Mouse (Mus musculus): ENCODE measurements around the gene Agt. TPM values are rescaled to one million over a fixed set of nuclear protein-coding genes. Genes with fewer than 3 reads are reported as not detected.

The Agt gene
- polyA plus RNA-seq, 1 experiment from 2014 or later = not detected

DNA sequence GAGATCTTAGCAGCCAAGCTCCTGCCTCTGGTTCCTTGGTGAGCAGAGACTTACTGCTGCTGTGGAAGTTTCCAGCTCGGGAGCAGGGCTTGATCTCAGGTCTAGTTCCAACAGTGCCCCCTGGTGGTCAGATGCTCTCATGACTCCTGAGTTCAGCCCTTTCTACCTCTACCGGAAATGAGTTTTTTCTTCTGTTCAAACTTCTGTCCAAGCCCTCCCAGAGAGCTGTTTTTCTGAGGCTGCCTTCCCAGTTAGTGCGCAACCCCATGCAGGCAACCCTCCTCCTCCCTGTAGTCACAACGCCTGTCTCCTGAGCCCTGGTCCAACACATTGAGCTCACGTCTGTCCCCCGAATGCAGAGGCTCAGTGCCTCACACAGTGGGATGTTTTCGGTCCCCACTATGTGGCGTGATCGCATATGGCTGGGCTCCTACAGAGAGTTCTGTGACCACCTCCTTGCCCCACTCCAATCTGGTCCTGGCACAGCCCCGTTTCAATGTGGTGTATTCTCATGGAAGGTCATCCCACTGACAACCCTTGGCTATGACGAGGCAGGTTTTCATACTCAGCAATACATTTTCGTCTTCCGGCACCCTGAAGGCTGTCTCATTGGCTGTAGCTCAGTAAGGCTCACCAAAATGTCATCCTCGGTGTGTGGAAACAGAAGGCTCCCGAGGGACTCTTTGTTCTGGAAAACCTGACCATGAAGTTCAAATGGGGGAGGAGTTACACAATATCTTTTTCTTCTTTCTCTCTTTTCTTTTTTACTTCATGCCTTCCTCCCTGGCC lies 4.2 kb upstream of the Agt start:
- ATAC-seq = peak; percentile 60; the same call in 1 of the 2 replicates

DNA sequence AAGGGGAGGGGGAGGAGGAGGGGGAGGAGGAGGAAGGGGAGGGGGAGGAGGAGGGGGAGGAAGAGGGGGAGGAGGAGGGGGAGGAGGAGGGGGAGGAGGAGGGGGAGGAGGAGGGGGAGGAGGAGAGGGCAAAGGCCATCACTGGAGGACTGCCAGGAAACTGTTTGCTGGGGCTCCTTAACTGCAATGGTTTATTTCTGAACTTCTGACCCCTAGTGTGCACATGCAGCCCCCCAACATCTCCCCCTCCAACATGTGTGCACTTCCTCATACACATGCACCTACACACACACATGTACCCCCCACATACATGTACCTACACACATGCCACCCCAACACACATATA lies 2.9 kb upstream of the Agt start:
- Histone ChIP-seq H3K36me3 (no peaks in the 10 kb centered on the region), H3K27ac (no peak overlapping the region), H3K9me3 (no peaks in the 10 kb centered on the region), H3K4me1 (replicated peaks) (no peaks in the 10 kb centered on the region), H3K4me3 (replicated peaks) (no peak overlapping the region), H3K27me3 (no peaks in the 10 kb centered on the region), H3K9ac (replicated peaks) (no peak overlapping the region), H3K4me2 (replicated peaks) (no peak overlapping the region)
- no peak for ATAC-seq

More for the DNA sequence above, 4.2 kb upstream of the Agt start:
- Histone ChIP-seq H3K4me3 (replicated peaks) (no peak overlapping the region), H3K9ac (replicated peaks) (no peak overlapping the region), H3K4me2 (replicated peaks) (no peak overlapping the region), H3K36me3 (no peaks in the 10 kb centered on the region), H3K27ac (no peak overlapping the region), H3K4me1 (replicated peaks) (no peaks in the 10 kb centered on the region), H3K9me3 (no peaks in the 10 kb centered on the region), H3K27me3 (no peaks in the 10 kb centered on the region)
- WGBS = 61% methylated on average over 15 of the region's 15 CpGs

DNA sequence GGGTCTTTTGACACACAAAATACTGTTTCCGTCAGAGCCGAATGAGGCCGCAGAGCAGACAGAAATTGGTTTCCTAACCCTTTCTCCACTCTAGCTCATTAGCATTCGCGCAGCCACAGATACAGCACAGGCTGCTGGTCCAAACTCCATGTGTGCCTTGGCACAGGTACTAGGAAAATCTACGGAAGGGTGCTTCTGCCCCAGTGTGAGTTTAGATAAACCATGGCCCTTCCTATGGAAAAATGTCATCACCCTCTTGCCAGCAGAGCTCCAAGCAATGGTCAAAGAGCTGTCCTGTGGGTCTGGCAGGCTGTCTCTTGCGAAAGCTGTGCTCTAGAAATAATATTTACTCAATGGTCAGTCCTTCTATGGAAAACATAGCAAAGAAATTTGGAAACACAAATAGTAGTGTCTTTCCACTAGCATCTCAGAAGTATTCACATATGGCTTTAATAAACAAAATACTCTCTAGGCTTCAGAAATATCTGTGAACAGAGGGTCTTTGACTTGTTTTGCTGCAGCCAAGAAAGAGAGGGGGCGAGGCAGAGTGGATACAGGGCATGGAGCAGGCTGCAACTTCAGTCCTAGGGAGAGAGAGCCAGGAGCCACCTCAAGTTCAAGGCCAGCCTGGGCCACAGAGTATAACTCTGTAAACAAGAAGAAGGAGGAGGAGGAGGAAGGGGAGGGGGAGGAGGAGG lies 2.4 kb upstream of the Agt start:
- no peaks in the 10 kb centered on the region for H3K4me1 ChIP-seq (replicated peaks)
- H3K36me3 ChIP-seq = no peaks in the 10 kb centered on the region
- H3K27ac ChIP-seq = no peak overlapping the region
- H3K9ac ChIP-seq (replicated peaks) = no peak overlapping the region
- H3K9me3 ChIP-seq = no peaks in the 10 kb centered on the region
- no peak overlapping the region for H3K4me3 ChIP-seq (replicated peaks)
- 73% methylated on average over 8 of the region's 8 CpGs for WGBS
- no peaks in the 10 kb centered on the region for H3K27me3 ChIP-seq
- H3K4me2 ChIP-seq (replicated peaks) = no peak overlapping the region
- no peak for ATAC-seq

DNA sequence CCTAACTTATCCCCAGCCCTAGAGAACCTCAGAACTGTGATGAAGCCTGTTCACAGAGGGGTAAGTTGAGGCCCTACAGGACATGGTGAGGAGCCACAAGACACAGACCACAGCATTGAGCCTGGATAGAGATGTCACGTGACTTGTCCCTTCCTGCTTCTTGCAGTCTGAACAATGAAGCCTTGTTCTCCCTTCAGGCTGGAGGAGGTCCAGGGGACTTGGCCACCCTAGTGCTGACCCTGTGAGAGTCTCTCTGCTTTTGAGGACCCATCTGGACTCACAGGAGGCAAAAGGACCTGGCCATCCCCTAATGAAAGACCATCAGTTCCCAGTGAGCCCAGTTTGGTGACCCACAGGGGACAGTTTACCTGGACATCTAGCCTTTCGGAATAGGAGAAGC lies 406 bp downstream of the Agt start:
- WGBS = 78% methylated on average over 2 of the region's 2 CpGs
- Histone ChIP-seq H3K4me3 (replicated peaks) (no peak overlapping the region), H3K27ac (no peak overlapping the region), H3K9me3 (no peaks in the 10 kb centered on the region), H3K4me2 (replicated peaks) (no peak overlapping the region), H3K27me3 (no peaks in the 10 kb centered on the region), H3K4me1 (replicated peaks) (no peaks in the 10 kb centered on the region), H3K9ac (replicated peaks) (no peak overlapping the region), H3K36me3 (no peaks in the 10 kb centered on the region)
- ATAC-seq = no peak

DNA sequence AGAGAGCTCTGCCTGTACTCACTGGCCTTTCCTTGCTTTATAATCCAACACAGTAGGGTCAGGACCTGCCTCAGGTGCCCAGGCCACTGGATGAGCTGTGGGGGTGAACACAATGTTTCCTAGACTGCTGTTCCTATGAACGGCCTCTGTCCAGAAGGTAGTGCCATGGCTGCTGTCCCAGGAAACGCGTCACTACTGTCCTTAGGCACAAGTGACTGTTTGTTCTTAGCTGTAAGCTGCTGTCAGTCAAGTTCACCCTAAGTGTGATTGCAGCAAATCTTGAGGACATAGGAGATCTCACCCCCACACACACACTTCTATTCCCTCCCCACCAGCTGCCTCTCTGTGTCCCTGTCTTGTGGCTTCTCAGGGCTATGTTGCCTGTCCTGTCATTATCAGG lies 1.9 kb downstream of the Agt start:
- ATAC-seq = no peak
- H3K27me3 ChIP-seq = no peaks in the 10 kb centered on the region
- H3K4me2 ChIP-seq (replicated peaks) = no peak overlapping the region
- 94% methylated on average over 3 of the region's 3 CpGs for WGBS
- no peak overlapping the region for H3K9ac ChIP-seq (replicated peaks)
- H3K27ac ChIP-seq = no peak overlapping the region
- H3K4me3 ChIP-seq (replicated peaks) = no peak overlapping the region
- H3K36me3 ChIP-seq = no peaks in the 10 kb centered on the region
- H3K4me1 ChIP-seq (replicated peaks) = no peaks in the 10 kb centered on the region
- H3K9me3 ChIP-seq = no peaks in the 10 kb centered on the region

DNA sequence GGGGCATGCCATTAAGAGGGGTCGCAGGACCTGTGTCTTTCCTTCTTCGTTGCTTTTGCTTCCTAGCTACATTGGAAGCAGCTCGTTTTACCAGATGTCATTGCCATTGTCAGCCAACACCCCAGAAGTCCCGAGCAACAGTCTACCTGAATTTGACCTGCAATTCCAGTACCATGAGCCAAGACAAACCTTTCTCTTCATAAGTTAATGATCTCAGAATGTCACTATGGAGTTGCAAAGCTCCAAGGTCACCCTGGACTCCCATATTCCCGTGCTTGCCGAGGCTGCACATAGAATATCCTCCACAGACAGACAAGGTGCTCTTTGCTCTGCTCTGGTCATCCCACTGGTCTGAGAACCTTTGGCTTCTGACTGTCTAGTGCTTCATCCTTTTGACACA lies 2.4 kb downstream of the Agt start:
- Histone ChIP-seq H3K27me3 (no peaks in the 10 kb centered on the region), H3K9me3 (no peaks in the 10 kb centered on the region), H3K4me2 (replicated peaks) (no peak overlapping the region), H3K36me3 (no peaks in the 10 kb centered on the region), H3K4me3 (replicated peaks) (no peak overlapping the region), H3K9ac (replicated peaks) (no peak overlapping the region), H3K27ac (no peak overlapping the region), H3K4me1 (replicated peaks) (no peaks in the 10 kb centered on the region)
- WGBS = 83% methylated on average over 6 of the region's 6 CpGs
- no peak for ATAC-seq

DNA sequence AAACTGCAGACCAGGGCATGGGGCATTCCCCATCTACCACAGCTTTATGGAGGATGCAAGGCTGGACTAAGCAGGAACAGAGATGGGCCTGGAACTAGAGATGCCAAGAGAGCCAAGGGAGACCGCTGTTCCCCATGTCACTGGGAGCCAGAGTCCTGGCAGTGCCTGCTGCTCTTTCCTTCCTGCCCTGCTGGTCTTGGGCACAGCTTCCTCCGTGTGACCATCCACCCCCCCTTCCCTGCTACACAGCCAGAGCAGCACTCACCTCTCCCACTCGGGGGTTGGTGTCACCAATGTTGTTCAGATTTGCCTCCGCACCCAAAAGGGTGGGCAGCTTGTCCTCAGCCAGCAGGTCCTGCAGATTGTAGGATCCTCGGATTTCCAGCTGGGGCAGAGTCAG lies 12.0 kb downstream of the Agt start:
- Histone ChIP-seq H3K36me3 (peaks cover 6% of the 10 kb centered on the region), H3K27ac (no peak overlapping the region), H3K9ac (replicated peaks) (0 out of 2 replicates have a peak overlapping the region, but pooled peaks have one; percentile 2), H3K4me3 (replicated peaks) (no peak overlapping the region), H3K4me1 (replicated peaks) (peaks cover 14% of the 10 kb centered on the region), H3K4me2 (replicated peaks) (no peak overlapping the region), H3K27me3 (no peaks in the 10 kb centered on the region), H3K9me3 (no peaks in the 10 kb centered on the region)
- no peak for ATAC-seq
- 67% methylated on average over 5 of the region's 5 CpGs for WGBS

DNA sequence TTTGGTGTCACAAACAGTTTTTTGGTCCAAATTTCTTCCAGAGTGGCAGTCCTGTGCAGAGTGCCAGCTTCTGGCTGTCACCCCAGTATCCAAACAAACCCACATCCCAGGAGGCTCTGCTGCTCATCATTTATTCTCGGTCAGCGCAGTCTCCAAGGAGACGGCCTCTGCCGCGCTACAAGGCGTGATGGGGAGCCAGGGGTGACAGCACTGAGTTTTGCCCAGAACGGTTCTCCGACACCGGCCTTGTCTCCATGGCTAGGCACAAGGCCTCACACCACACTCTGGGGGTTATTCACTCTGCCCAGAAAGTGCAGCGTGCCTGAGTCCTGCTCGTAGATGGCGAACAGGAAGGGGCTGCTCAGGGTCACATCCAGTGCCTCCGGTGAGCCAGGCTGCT lies 12.8 kb downstream of the Agt start:
- no peak overlapping the region for H3K4me2 ChIP-seq (replicated peaks)
- no peaks in the 10 kb centered on the region for H3K27me3 ChIP-seq
- H3K36me3 ChIP-seq = peaks cover 14% of the 10 kb centered on the region
- no peak overlapping the region for H3K4me3 ChIP-seq (replicated peaks)
- ATAC-seq = peak; percentile 66
- 0 out of 2 replicates have a peak overlapping the region, but pooled peaks have one; percentile 28 for H3K9ac ChIP-seq (replicated peaks)
- no peaks in the 10 kb centered on the region for H3K9me3 ChIP-seq
- peaks cover 14% of the 10 kb centered on the region for H3K4me1 ChIP-seq (replicated peaks)
- no peak overlapping the region; the same call in 1 of the 2 replicates for H3K27ac ChIP-seq
- 58% methylated on average over 13 of the region's 13 CpGs for WGBS

DNA sequence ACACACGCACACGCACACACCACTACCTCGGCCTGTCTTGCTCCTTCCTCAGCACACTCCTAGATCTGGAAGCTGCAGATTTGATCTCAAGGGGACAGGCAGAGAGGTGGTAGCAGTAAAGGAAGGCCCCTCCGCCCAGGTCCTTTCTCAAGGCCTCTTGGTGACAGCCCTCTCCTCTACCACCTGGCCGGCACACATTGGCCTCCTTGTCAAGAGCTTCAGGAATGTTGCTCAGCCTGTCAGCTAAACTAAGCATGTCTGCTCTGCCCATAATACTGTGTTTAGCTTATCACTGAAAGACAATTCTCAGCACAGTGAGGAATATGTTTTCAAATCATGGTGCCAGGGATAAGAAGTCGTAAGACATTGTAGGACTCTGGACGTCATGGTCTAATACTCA lies 13.3 kb downstream of the Agt start:
- Histone ChIP-seq H3K4me1 (replicated peaks) (peaks cover 14% of the 10 kb centered on the region), H3K9ac (replicated peaks) (no peak overlapping the region), H3K9me3 (no peaks in the 10 kb centered on the region), H3K4me3 (replicated peaks) (no peak overlapping the region), H3K4me2 (replicated peaks) (no peak overlapping the region), H3K27ac (peak overlapping the region; percentile 22; the same call in 1 of the 2 replicates), H3K27me3 (no peaks in the 10 kb centered on the region), H3K36me3 (peaks cover 19% of the 10 kb centered on the region)
- no peak for ATAC-seq
- 79% methylated on average over 7 of the region's 7 CpGs for WGBS

DNA sequence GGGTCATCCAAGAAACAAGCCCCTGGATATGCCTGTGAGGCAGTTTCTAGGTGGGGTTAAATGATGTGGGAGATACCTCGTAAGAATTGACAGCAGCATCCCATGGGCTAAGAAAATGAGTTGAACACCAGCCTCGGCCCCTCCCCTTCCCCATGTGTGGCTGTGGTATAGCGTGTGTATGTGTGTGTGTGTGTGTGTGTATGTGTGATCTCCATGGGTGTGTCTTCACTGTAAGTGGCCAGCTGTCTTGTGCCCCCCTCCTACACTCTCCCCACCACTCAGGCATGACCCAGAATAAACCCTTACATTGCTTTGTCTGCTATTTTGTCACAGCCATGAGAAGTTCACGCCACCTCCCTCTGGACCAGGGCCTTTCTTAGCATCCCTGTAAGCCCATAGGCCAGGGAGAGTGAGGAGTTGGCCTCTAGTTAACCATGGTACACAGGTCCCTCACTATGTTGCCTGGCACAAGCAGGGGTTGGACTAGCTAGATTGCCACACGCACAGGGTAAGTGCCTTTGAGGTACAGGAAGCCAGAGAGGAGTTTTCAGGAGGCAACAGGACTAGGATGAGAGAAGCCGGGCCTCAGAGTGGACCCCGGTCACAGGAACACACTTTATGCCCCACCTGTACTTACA lies 14.3 kb downstream of the Agt start:
- ATAC-seq = no peak
- no peak overlapping the region for H3K27ac ChIP-seq
- no peak overlapping the region for H3K9ac ChIP-seq (replicated peaks)

DNA sequence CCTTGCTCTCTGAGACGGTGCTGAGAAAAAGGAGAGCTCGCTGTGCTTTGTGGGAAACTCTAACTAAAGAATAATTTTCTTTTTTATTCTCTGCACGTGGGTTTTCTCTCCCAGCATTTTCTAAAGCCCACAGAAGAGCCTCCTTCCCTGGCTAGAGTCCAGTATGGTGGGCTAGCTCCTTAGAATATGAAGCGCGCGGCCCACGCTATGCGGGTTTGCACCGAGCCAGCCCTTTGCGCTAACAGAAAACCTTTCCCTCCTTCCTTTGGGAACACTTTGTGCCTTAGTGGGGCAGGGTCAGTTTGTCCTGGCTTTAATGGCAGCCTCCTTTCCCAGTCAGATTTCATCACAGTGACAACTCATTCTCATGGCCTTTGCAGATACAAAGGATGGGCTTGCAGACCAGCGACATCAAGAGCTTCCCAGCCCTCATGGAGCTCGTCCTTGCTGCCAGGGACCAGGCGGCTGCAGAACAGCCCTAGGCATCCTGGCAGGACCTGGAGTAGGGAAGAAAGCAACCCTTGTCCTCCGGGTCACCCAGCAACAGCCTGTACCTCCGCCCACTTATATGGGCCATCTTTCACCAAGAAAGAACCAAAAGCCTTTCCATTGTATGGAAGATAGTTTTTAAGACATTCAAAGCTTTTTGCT lies 18.4 kb downstream of the Agt start:
- no peak overlapping the region for H3K9ac ChIP-seq (replicated peaks)
- no peak overlapping the region for H3K4me3 ChIP-seq (replicated peaks)
- H3K4me2 ChIP-seq (replicated peaks) = no peak overlapping the region
- H3K9me3 ChIP-seq = no peaks in the 10 kb centered on the region
- 94% methylated on average over 15 of the region's 15 CpGs for WGBS
- ATAC-seq = no peak
- no peaks in the 10 kb centered on the region for H3K27me3 ChIP-seq
- H3K27ac ChIP-seq = no peak overlapping the region
- peaks cover 67% of the 10 kb centered on the region for H3K36me3 ChIP-seq
- no peaks in the 10 kb centered on the region; the same call in 1 of the 2 replicates for H3K4me1 ChIP-seq (replicated peaks)

More for the DNA sequence above, 14.3 kb downstream of the Agt start:
- Histone ChIP-seq H3K4me1 (replicated peaks) (peaks cover 14% of the 10 kb centered on the region), H3K9me3 (no peaks in the 10 kb centered on the region), H3K36me3 (peaks cover 28% of the 10 kb centered on the region), H3K27me3 (no peaks in the 10 kb centered on the region), H3K4me2 (replicated peaks) (no peak overlapping the region), H3K4me3 (replicated peaks) (no peak overlapping the region)
- 93% methylated on average over 7 of the region's 7 CpGs for WGBS

DNA sequence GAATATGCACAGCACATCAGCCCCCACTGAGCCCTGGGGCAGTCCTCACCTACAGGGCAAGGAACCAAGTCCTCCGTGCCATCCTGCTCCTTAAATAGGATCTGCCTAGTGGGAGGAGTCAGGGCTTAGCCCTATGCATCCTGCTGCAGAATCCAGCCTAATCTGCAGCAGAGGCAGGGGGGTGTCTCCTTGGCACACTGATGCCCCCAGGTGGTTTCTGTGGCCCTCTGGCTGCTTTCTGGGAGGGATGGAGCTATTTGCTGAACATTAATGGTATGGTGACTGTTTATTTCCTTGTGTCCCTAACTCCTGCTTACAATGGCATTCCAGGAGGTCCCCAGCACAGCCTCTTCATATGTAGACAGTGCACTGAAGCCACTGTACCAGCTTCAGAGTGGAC lies 21.3 kb downstream of the Agt start:
- H3K4me2 ChIP-seq (replicated peaks) = no peak overlapping the region
- no peaks in the 10 kb centered on the region for H3K27me3 ChIP-seq
- no peak overlapping the region for H3K4me3 ChIP-seq (replicated peaks)
- no peaks in the 10 kb centered on the region for H3K9me3 ChIP-seq
- 73% methylated on average over 1 of the region's 1 CpGs for WGBS
- no peak for ATAC-seq
- H3K27ac ChIP-seq = no peak overlapping the region
- H3K4me1 ChIP-seq (replicated peaks) = no peaks in the 10 kb centered on the region
- no peak overlapping the region for H3K9ac ChIP-seq (replicated peaks)
- H3K36me3 ChIP-seq = peaks cover 95% of the 10 kb centered on the region
